Mouse (Mus musculus) thymus, adult 18-20 months (tissue): ENCODE measurements around the gene Glis2.

Experiments used
- DNase-seq, 2 experiments: peaks; one replicate each; pipeline ENCODE4 v3.0.0; 2022; ENCODE audit warnings: mixed read lengths in 2 of 2

Glis2 gene

DNA sequence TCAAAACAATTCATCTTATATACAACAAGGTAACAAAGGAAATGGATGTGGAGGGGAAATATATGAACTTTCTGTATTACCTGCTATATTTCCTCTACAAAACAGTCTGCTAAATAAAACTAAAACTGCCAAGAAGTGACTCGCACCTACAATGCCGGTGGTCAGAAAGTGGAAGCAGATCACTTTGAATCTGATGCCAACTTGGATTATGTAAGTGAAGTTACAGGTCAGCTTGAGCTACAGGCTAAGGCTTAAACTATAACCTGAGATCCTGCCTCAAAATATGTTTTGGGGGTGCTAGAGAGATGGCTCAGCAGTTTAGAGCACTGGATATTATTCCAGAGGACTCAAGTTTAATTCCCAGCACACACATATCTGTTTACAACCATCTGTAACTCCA lies 71.2 kb downstream of the Glis2 start:
- DNase-seq, result no peak

DNA sequence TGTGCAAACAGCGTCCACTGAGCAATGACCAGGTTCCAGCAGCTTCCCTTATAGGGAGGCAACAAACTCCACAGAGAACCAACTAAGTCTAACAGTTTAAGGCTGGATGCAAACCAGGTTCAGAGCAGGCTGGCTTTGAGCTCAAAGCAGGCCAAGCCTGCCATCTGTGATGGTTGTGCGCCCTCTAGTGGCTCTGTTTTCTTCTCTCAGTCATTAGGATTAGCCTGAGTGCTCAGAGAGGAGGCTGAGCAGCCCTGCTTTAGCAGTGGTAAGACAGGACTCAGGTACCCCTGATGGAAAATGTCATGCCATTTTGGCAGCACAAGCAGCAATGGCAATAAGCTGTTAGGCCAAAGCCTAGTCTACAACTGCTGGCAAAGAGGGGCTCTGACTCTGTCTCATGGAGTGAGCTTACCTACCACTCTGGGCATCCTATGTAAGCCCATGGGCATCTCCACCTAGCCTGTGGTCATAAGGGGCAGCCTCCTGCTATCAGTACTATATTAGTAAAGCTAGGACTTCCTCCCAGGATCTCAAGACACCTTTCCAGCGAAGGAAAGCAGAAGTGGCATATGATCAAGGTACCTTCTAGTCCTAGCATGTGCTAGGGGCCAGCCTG lies 72.8 kb downstream of the Glis2 start:
- peak; percentile 50 to 59 for DNase-seq

GRCm38 (mm10) chr16:4670317-4670716 lies 75.8 kb downstream of the Glis2 start:
- no peak for DNase-seq

DNA sequence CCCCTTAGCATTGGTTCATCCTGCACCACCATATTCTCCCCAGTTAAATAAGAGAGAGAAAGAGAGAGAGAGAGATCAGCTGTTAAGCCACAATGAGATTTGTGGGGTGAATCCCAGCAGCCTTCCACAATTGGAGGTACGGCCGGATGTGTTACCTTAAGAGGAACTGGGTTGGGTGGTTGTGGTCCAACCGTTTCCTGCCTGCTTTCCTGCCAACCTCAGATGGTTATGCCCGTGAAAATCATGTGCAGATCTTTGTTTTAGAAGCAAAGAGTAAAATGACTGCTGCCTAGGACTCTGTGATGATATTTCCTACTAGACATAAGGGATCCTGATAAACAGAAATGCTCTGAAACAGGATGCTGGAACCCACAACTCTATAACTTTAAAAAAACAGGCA lies 79.6 kb downstream of the Glis2 start:
- peak; percentile 62 to 80 for DNase-seq
